Mouse (Mus musculus) heart, embryonic 12.5 days (tissue): ENCODE measurements around the gene Dck. TPM values are rescaled to one million over a fixed set of nuclear protein-coding genes. Genes with fewer than 3 reads are reported as not detected.

Source experiments
- ATAC-seq: fragments of 200-750 bp; cut with Nextera tagmentation; 2 replicates; pipeline ENCODE4 v1.8.0; 2017; ENCODE audit warnings: moderate TSS enrichment, moderate library complexity; ENCODE audit not compliant: insufficient number of reproducible peaks, low FRiP score
- H3K27ac ChIP-seq: fragments of 300-500 bp; sonication (generic); 2 replicates; pipeline ENCODE4 v1.5.1; 2016; ENCODE audit warnings: mild to moderate bottlenecking, moderate library complexity; ENCODE audit not compliant: poor library complexity, severe bottlenecking
- H3K27me3 ChIP-seq: fragments of 300-500 bp; sonication (generic); replicated peaks from 2 replicates; pipeline ENCODE4 v1.6.1; 2016; ENCODE audit warnings: mild to moderate bottlenecking, moderate library complexity
- H3K36me3 ChIP-seq: fragments of 300-500 bp; sonication (generic); 2 replicates; pipeline ENCODE4 v1.6.1; 2016; ENCODE audit warnings: mild to moderate bottlenecking, moderate library complexity
- H3K4me1 ChIP-seq: fragments of 300-500 bp; sonication (generic); replicated peaks from 2 replicates; pipeline ENCODE4 v1.6.1; 2016; ENCODE audit warnings: mild to moderate bottlenecking
- H3K4me2 ChIP-seq: fragments of 300-500 bp; sonication (generic); 2 replicates; pipeline ENCODE4 v1.6.1; 2016; ENCODE audit warnings: mild to moderate bottlenecking, moderate library complexity
- H3K4me3 ChIP-seq: fragments of 300-500 bp; sonication (generic); 2 replicates; pipeline ENCODE4 v1.5.1; 2016; ENCODE audit warnings: mild to moderate bottlenecking
- H3K9ac ChIP-seq: fragments of 300-500 bp; sonication (generic); 2 replicates; pipeline ENCODE4 v1.6.1; 2016; ENCODE audit warnings: mild to moderate bottlenecking, moderate library complexity
- H3K9me3 ChIP-seq: fragments of 300-500 bp; sonication (generic); replicated peaks from 2 replicates; pipeline ENCODE4 v1.6.1; 2016; ENCODE audit warnings: mild to moderate bottlenecking, moderate library complexity
- WGBS: fragments of 180-500 bp; shearing (Covaris S2); methylation state at CpG from one replicate; pipeline ENCODE4 v1.1.7; 2016; 5-methylcytosine and 5-hydroxymethylcytosine counted together
- polyA plus RNA-seq: library from polyadenylated mRNA; unstranded; fragments of >200 nt; fragmentation: Nextera tagmentation; extraction: Ambion mirVana; gene quantifications from 2 replicates; pipeline ENCODE4 v1.2.1, GENCODE M21; 2016

Gene Dck
- polyA plus RNA-seq, 1 experiment from 2014 or later: 48.3 TPM

- Histone ChIP-seq H3K36me3 (no peaks in the 10 kb centered on the region), H3K4me1 (no peaks in the 10 kb centered on the region), H3K27ac (no peak overlapping the region), H3K9ac (no peak overlapping the region), H3K4me3 (no peak overlapping the region), H3K4me2 (no peak overlapping the region), H3K9me3 (no peaks in the 10 kb centered on the region), H3K27me3 (no peaks in the 10 kb centered on the region)
- ATAC-seq: no peak
- WGBS: 84% methylated on average over 10 of the region's 10 CpGs
Observed at GRCm38 (mm10) chr5:88824838-88825237, 60.0 kb downstream of the Dck start.

- Histone ChIP-seq H3K9ac (no peak overlapping the region), H3K27me3 (no peaks in the 10 kb centered on the region), H3K36me3 (no peaks in the 10 kb centered on the region), H3K4me3 (no peak overlapping the region), H3K27ac (no peak overlapping the region), H3K9me3 (no peaks in the 10 kb centered on the region), H3K4me1 (peaks cover 11% of the 10 kb centered on the region), H3K4me2 (no peak overlapping the region)
- ATAC-seq: no peak
- 72% methylated on average over 8 of the region's 8 CpGs for WGBS
Observed at GRCm38 (mm10) chr5:88829835-88830571, 65.2 kb downstream of the Dck start.

- no peaks in the 10 kb centered on the region for H3K36me3 ChIP-seq
- WGBS: 11% methylated on average over 4 of the region's 4 CpGs
Observed at GRCm38 (mm10) chr5:88830880-88831279, 66.1 kb downstream of the Dck start.

GRCm38 (mm10) chr5:88831935-88832334 lies 67.1 kb downstream of the Dck start:
- Histone ChIP-seq H3K9ac (no peak overlapping the region), H3K36me3 (no peaks in the 10 kb centered on the region), H3K4me1 (peaks cover 11% of the 10 kb centered on the region), H3K9me3 (no peaks in the 10 kb centered on the region), H3K27me3 (no peaks in the 10 kb centered on the region), H3K4me2 (no peak overlapping the region), H3K4me3 (no peak overlapping the region), H3K27ac (no peak overlapping the region)
- whole genome bisulfite sequencing: 82% methylated on average over 3 of the region's 3 CpGs
- ATAC-seq: no peak

More at GRCm38 (mm10) chr5:88830880-88831279, 66.1 kb downstream of the Dck start:
- H3K4me1 ChIP-seq: peaks cover 11% of the 10 kb centered on the region
- H3K9me3 ChIP-seq: no peaks in the 10 kb centered on the region
- H3K4me3 ChIP-seq: no peak overlapping the region
- H3K9ac ChIP-seq: no peak overlapping the region
- H3K27ac ChIP-seq: no peak overlapping the region
- no peaks in the 10 kb centered on the region for H3K27me3 ChIP-seq
- ATAC-seq: no peak
- no peak overlapping the region for H3K4me2 ChIP-seq

Other genes with a start within 250 kb of the Dck start
- gene Jchain, start 237.1 kb upstream of the Dck start, polyA plus RNA-seq: 0.24 TPM in 1 of 2 replicates, not detected in the other
- gene Utp3, start 210.5 kb upstream of the Dck start, polyA plus RNA-seq: 47.4 and 49.1 TPM in 2 replicates
- 15.2 and 15.9 TPM in 2 replicates for gene Rufy3, start 200.0 kb upstream of the Dck start, polyA plus RNA-seq
- gene Grsf1, start 88.8 kb upstream of the Dck start, polyA plus RNA-seq: 88.2 and 90.1 TPM in 2 replicates
- 32.6 and 36.7 TPM in 2 replicates for gene Mob1b, start 44.1 kb upstream of the Dck start, polyA plus RNA-seq
- 5.6 TPM in 2 replicates for gene Slc4a4, start 121.8 kb downstream of the Dck start, polyA plus RNA-seq